Mouse (Mus musculus) hindlimb bud, embryonic 11.5 days (tissue): ENCODE data around the gene Prrc2b.

Source experiments
- DNase-seq: peaks from one replicate; pipeline ENCODE4 v3.0.0-alpha.2; 2012; ENCODE audit warnings: low read depth, low spot score; ENCODE audit errors: extremely low spot score

The Prrc2b gene

DNA sequence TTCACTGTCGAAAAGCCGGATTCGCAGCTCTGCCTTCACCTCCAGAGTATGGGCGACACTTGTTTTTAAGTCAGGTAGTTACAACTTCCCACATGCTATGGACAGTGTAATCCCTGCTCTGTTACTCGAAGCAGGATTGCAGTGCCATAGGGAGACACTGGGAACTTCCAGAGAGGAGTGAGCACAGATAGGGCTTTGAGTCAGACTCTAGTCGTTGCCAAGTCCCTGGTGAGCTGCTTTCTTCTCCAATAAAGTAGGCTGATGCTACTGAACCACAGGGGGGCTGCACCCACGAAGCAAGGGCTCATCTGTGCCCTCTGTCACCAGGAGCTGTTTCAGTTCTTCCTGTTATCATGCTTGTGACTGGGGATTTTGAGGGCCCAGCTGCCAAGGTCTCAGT, 70.7 kb downstream of the Prrc2b start:
- DNase-seq: no peak

DNA sequence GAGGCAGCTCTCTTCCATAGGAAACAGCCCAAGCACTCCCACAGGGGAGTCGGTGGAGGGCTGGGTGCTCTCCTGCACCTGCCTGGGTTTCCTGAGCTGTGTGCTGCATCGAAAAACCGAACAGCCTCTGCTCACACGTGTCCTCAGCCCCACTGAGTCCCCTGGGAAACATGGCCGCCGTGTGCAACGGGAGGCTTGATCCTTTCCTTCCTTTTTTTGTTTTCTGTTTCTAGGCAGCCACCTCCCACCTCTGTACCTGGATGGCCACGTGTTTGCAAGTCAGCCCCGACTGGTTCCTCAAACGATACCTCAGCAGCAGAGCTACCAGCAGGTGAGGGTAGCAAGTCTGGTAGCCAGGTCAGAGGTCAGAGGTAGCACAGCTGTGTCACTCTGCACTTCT, 71.2 kb downstream of the Prrc2b start:
- DNase-seq: no peak

DNA sequence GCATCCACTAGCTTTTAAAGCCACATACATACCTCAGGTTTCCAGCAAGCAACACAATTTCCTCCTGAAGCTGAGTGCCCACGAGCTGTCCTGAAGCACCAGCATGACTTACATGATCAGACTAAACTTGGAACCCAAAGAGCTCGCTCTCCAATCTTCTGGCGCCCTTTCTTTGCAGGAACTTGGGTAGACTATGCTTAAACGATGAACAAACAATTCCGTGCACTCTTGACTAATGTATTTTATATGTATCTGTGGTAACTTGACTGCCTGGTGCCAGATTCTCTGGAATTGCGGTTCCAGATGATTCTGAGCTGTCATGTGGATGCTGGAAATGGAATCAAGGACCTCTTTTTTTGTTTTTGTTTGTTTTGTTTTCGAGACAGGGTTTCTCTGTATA, 84.6 kb downstream of the Prrc2b start:
- DNase-seq: no peak

DNA sequence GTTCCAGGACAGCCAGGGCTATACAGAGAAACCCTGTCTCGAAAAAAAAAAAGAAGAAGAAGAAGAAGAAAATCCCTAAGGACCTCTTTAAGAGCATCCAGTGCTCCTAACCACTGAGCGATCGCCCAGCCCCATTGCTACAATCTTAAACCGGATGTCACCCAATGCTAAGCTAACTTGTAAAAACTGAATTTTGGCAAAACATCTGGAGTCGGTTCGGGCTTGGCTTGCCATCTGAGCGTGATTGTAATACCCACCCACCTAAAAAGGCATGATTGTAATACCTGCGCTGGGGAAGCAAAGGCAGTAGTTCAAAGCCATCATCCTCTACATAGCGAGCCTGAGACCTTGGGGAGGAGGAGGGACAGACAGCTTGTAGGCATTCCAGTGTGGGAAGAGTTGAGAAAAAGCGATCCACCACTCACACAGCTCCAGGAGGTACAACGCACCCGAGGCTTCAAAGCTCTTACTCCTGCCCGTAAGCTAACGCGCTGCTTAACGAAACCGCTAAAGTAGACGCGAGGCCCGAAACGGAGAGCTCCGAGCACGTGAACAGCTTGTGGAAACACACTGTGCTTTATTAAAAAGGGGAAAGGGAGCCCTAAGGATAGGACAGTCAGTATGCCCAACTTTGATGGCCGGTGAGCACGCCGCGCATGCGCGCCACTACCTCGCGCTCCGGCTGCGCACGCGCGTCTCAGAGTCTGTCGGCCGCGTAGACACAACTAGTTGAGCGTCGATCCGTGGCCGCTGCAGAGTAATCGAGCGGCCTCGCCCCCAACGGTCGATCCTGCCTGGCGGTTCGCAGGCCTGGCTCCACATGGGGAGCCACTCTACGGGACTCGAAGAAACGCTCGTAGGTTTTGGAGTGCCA, 85.2 kb downstream of the Prrc2b start, which contains the start of gene Pomt1:
Pomt1 (plus strand) TSS at position 705 of the 874 bp plus-strand sequence.
- DNase-seq: peak; percentile 94

DNA sequence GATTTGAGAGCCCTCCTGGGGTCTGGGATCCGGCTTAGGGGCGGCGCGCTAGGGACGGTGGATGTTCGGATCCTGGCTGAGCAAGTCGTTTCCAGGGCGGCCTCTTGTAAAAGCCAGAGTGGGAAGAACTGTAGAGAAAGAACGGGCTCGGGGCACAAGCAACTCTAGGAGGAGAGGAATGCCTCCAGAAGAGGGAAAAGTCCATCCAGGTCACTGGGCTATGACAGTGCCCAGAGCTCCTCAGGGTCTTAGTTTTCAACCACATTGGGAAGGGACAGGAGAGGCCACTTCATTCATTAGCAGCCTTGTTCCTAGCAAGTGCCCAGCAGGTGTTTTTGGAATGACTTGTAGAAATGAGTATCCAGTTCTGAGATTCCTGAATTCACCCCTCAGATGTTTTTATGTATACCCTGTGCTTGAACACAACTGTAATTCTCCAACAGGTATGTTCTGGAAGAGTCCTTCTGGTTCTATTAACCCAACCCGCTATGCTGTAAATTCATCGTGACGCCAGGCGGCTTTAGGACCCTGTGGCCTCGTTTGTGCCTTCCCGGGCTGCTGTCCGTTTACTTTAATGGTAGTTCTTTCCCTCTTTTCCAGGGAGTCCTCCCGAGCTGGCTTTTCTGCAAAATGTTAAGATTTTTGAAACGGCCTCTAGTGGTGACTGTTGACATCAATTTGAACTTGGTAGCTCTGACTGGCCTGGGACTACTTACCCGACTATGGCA, 86.0 kb downstream of the Prrc2b start:
- peak; percentile 62 for DNase-seq

DNA sequence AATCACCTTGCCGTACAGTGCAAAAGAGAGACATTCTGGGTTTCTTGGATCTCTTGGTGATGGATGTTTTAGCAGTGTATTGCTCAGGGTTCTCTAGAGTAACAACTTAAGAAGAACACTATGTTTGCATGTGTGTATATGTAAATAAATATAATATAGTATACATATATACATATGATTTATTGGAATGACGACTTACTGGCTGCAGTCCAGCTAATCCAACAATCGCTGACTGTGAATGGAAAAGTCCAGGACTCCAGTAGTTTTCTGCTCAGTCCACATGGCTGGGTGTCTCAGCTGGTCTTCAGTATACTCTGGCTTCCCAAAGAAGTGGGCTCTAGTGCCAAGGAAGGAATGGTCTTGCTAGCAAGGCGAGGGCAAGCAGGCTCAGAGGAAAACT, 86.7 kb downstream of the Prrc2b start:
- no peak for DNase-seq

DNA sequence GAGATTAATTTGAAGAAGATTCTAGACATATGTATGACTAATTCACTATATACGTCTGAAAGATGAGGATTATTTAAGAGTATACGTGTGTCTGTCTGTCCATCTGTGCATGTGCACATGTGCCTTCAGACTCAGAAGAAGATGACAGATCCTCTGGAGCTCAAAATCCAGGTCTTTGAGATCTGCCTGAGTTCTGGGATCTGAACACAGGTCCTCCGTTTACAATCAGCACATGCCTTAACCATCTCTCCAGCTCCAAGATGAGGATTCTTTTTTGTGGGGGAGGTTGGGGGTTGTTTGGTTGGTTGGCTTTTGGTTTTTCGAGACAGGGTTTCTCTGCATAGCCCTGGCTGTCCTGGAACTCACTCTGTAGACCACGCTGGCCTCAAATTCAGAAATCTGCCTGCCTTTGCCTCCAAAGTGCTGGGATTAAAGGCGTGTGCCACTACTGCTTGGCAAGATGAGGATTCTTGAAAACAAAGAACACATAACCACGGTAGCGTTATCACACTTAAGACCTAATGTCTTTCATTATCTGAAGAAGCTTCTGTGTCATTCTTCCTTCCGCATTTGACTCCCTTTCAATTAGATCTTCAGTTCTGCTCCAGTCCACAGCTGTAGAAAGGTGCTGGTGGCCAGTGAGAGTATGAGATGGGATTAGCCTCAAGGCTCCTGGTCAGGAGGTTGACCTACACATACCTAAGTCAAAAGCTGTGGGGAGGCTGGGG, 88.0 kb downstream of the Prrc2b start:
- DNase-seq: no peak

DNA sequence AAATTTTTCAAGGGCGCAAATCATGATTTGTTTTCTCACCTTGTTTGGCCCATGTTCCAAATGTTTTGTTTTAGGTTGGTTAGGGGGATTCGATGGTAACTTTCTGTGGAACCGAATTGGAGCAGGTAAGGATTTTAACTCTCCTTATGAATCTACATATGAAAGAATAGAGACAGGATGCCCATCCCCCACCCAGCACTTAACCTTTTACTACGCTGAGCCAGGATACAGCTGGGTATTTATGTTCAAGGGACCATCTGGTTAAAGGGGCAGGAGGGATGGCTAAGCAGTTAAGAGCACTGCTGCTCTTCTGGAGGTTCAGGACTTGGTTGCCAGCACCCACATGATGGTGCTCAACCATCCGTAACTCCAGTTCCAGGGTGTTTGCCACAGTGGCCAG, 89.7 kb downstream of the Prrc2b start:
- no peak for DNase-seq

DNA sequence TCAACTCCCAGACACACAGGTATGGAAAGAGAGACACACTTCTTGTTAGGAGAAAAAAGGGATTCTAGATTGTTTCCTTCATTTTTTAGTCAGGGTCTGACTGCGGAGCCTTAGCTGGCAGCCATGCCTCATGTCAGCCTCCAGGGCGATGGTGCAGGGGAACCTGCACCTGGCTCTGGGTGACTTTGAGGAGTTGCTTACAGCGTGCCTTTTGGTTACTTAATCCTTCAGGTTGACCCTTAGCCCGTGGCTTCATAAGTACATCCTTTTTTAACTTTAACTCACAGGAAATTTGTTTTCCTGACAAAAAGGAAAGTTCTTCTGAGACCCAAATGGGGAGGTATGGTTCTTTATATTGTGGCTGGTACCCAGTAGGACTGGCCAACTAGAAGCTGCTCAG, 92.1 kb downstream of the Prrc2b start:
- no peak for DNase-seq

DNA sequence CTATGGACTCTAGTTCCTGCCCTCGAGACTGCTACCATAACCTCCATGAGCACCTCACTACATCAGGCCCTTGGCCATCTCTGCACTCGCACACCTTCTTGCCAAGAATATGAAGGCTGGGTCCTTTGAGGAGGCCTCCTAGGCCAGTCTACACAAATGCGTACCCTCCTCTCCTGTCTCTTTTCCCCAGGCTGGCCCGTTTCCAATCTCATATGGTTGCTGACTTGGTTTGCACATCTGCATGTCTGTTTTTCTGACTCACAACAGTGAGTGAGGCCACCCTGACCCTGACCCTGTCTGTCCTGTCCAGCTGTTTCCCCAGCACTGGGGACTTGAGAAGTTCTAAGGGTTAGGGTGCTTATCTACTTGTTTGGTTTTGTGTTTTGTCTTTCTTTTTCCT, 95.9 kb downstream of the Prrc2b start:
- no peak for DNase-seq

DNA sequence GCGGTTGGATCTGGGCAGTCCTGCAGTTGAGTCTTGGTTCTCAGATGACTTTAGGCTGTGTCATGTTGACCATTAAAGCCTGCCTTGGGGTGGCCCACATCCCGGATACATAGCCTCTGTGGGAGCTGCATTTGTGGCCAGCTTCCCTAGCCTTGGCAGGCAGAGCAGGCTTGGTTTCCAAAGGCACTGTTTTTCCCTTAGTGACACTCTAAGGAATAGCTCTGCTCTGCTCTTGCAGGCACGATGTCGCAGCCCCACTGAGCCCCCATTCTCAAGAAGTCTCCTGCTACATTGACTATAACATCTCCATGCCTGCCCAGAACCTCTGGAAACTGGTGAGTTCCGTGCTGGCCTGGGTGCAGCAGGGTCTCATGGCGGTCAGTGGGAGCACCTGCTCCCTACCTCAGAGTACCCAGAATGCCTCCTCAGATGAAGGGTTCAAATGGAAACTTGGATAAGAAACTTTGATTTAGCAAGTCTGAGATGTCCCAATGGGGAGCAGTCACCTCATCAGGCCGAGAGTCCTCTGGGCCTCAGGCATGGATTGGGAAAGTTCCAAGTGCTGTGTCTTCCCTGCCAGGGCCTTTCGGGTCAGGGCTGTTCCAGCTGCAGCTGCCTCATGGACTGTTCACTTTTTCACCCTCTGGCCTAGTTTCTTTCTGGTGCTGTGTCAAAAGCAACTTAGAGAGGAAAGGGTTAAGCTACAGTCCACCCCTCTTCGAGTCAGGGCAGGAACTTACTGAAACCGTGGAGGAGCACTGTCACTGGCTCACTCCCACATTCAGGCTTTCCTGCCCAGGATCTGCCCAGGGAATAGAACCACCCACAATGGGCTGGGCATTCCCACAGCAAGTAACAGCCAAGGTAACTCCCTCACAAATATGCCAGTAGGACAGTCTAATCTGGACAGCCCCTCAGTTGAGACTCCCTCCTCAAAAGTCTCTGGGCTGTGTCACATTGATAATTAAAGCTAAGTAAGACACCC, 97.8 kb downstream of the Prrc2b start:
- no peak for DNase-seq

DNA sequence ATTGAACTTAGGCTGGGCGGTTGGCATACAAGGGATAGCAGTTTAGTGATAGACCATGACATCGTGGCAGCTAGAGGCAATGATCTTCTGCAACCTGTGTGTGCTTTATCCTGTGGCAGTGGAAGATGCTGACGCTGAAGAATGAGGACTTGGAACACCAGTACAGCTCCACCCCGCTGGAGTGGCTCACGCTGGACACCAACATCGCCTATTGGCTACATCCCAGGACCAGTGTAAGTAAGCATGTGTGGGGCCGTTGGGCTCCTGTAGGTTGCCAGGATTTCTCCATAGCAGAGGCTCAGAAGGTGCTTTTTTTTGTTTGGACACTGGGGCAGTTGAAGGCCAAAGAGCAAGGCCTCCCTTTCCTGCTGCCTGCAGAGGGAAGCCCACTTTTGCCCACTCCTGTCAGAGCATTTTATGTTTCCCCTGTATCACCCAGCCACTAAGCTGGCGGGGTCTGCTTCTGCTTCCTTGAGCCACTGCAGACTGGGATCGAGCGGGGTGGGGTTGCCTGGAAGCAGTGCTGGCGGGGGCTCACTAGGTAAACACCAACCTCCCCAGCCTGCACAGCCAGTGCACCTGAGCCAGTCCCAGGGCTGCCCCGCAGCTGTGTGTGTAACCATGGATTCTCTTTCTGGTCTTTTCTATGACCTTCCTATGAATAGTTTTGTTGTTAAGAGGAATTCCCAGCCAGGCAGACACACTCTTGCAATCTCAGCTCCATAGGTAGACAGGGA, 101.1 kb downstream of the Prrc2b start:
- no peak for DNase-seq

DNA sequence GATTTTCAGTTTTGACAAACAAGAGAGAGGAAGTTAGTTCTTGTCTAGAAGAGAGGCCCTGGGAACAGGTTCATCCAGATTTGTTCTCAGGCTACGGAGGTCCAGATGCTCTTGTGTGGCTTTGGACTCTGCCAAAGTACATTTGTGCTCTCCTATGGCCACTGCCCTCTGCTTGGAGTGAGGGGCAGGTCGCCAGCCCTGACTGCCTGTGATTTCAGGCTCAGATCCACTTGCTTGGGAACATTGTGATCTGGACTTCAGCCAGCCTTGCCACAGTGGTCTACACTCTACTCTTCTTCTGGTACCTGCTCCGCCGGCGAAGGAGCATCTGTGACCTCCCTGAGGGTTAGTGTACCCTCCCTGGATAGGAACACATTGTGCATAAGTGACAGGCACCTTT, 101.8 kb downstream of the Prrc2b start:
- DNase-seq: no peak

DNA sequence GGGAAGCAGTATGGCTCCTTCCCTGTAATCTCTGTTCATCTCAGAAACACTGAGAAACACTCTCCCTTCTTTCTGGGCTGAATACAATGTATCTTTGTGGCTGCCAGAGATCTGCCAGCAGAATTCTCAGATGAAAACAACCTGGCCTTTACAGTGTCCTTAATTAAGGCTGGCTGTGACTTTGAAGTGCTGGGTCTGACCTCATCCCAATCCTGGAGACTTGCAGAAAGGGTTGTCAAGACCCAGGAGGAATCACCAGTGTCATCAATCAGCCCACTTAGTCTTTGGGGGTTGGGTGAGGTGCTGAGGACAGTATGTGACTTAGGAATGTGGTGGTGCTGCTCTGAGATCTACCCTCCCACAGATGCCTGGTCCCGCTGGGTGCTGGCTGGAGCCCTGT, 102.5 kb downstream of the Prrc2b start:
- DNase-seq: no peak

DNA sequence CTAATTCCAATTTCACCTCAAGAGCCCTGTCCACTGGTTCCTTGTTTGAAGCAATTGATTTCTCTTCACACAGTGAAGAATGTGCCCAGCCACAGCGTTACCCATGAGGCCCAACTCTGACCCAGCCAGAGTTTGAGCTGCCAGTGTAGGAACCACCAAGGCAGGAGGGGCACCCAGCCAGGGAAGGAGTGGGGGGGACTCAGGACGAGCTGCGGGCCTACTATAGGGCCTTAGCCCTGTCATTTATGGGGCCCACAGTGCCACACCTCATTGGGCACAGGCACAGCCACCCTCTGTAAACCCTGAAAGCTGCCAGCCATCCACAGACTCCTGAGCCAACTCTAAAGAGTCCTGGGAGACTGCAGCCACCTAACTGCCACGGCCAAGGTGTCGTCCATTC, 103.7 kb downstream of the Prrc2b start:
- no peak for DNase-seq

DNA sequence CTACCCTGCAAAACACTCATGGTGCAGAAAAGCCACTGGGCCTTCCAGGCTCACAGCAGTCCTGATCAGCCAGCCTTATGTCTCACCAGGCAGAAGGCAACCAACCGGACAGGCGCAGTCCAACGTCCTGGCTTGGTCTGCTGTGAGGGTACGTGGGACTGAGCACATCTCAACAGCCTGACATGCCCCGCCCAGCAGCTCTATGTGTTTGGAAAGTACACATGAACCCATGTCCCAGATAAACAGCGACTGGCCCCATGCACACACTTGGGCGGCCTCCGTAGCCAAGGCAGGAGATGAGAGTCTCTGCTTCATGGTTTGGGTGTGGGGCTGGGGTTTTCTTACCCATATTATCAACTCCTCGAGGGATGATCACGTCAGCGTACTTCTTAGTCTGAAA, 105.4 kb downstream of the Prrc2b start:
- no peak for DNase-seq

DNA sequence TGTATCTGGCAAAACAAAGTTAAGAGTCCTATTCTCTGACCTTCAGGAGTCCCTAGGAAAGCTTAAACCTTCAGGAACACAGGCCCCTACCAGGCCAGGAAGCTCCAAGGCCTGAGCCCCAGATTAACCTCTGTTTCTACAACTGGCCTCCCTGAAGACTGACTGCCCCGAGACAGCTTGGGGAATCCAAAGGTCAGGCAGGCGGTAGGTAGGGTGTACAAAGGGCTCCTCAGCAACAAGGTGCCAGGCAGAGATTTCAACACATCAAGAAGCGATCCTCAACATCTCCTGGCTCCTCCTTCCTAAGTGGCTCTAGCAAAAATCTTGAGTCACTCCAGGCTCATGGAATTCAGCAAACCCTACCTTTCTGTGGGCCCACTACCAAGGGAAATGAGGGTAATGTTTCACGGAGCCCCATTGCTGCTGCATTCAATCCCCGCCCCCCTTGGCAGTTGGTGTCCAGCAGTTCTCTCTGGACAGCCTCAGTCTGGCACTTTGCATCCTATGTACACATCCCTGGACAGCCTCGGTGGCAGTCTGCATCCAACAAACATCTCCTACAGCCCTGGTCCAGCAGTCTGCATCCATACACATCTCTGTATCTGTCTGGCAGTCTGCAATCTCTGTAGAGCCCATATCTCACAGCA, 108.1 kb downstream of the Prrc2b start:
- no peak for DNase-seq

DNA sequence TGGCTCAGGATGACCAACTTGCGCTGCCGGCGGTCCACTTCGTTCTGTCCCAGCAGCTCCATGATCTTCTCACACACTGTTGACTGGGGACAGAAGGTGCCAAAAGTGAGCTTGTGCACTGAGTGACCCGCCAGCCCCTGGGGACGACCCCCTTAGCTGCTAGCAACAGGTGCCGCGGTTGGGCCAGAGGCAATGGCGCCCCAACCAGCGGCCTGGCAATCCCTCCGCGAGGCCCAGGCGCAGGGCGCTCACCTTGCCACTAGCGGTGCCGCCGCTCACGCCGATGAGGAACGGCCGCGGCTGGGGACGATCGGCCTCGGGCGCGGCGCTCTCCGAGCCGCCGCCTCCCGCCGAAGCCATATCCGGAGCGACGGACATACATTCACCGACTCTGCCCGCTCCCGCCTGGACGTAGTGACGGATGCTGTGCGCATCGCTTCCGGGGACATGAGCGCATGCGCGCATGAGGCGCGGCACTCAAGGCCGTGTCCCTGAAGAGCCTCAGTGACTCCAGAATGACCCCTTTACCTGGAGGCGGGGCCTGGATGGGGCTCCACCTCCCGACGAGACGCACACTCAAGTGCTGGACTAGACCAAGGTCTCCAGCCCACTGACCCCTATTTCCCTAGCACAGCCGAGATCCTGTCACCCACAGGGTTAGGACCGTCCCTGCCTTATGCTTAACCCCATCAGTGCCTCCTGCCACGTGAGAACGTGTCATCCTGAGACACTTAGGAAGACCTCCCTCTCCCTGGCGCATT, 109.0 kb downstream of the Prrc2b start, which contains the start of gene Uck1:
Uck1 (minus strand) TSS at position 503 of the 761 bp plus-strand sequence.
- peak; percentile 87 for DNase-seq
